Mouse (Mus musculus) liver, embryonic 16.5 days (tissue): Measurements from ENCODE around the gene Adamts4. TPM values are rescaled to one million over a fixed set of nuclear protein-coding genes. Genes with fewer than 3 reads are reported as not detected.
A peak's percentile ranks its signal among the peaks of the same experiment; 100 is the strongest.

Experiments
- ATAC-seq: fragments of 200-750 bp; cut with Nextera tagmentation; 2 replicates; pipeline ENCODE4 v1.8.0; 2017; ENCODE audit warnings: low read depth, mild to moderate bottlenecking, moderate number of reproducible peaks, moderate library complexity
- H3K27ac ChIP-seq: fragments of 300-500 bp; sonication (generic); 2 replicates; pipeline ENCODE4 v1.5.1; 2014; ENCODE audit warnings: mild to moderate bottlenecking, low read length
- H3K27me3 ChIP-seq: fragments of 300-500 bp; sonication (generic); 2 replicates; pipeline ENCODE4 v1.6.1; 2014; ENCODE audit warnings: low read depth, low read length, mixed read lengths; ENCODE audit not compliant: control insufficient read depth, insufficient read depth
- H3K36me3 ChIP-seq: fragments of 300-500 bp; sonication (generic); 2 replicates; pipeline ENCODE4 v1.6.1; 2014; ENCODE audit warnings: mild to moderate bottlenecking; ENCODE audit not compliant: control insufficient read depth, insufficient read depth
- H3K4me1 ChIP-seq: fragments of 300-500 bp; sonication (generic); 2 replicates; pipeline ENCODE4 v1.6.1; 2014; ENCODE audit warnings: low read depth, low read length, mixed read lengths; ENCODE audit not compliant: control insufficient read depth
- H3K4me2 ChIP-seq: fragments of 300-500 bp; sonication (generic); 2 replicates; pipeline ENCODE4 v1.6.1; 2014; ENCODE audit warnings: low read depth, low read length, mixed read lengths
- H3K4me3 ChIP-seq: fragments of 300-500 bp; sonication (generic); 2 replicates; pipeline ENCODE4 v1.5.1; 2014; ENCODE audit warnings: low read depth, mild to moderate bottlenecking, low read length
- H3K9ac ChIP-seq: fragments of 300-500 bp; sonication (generic); 2 replicates; pipeline ENCODE4 v1.6.1; 2014; ENCODE audit warnings: low read depth, low read length
- H3K9me3 ChIP-seq: fragments of 300-500 bp; sonication (generic); replicated peaks from 2 replicates; pipeline ENCODE4 v1.6.1; 2016; ENCODE audit warnings: low read length; ENCODE audit not compliant: control insufficient read depth
- WGBS: fragments of 180-500 bp; shearing (Covaris S2); extraction: QIAGEN DNeasy Blood & Tissue Kit; methylation state at CpG from one replicate; pipeline ENCODE4 v1.1.7; 2014; ENCODE audit not compliant: insufficient replicate concordance; 5-methylcytosine and 5-hydroxymethylcytosine counted together
- polyA plus RNA-seq: library from polyadenylated mRNA; unstranded; fragments of >200 nt; fragmentation: Nextera tagmentation; extraction: Ambion mirVana; gene quantifications from 2 replicates; pipeline ENCODE4 v1.2.1, GENCODE M21; 2015

Adamts4 gene
- 0.48 and 0.64 TPM in 2 replicates for polyA plus RNA-seq

GRCm38 (mm10) chr1:171249913-171250600 is at the start of gene Adamts4:
Gene Adamts4, plus strand, starts transcription at chr1:171250421.
- Histone ChIP-seq H3K4me1 (peaks cover 20% of the 10 kb centered on the region), H3K4me3 (peak within 1 kb of the TSS; percentile 11), H3K9ac (no peak within 1 kb of the TSS), H3K9me3 (no peaks in the 10 kb centered on the region), H3K27me3 (peaks cover 31% of the 10 kb centered on the region), H3K36me3 (no peaks in the 10 kb centered on the region), H3K27ac (no peak within 1 kb of the TSS), H3K4me2 (peak within 1 kb of the TSS; percentile 2)
- ATAC-seq, result no peak
- 19% methylated on average over 5 of the region's 5 CpGs for WGBS

DNA sequence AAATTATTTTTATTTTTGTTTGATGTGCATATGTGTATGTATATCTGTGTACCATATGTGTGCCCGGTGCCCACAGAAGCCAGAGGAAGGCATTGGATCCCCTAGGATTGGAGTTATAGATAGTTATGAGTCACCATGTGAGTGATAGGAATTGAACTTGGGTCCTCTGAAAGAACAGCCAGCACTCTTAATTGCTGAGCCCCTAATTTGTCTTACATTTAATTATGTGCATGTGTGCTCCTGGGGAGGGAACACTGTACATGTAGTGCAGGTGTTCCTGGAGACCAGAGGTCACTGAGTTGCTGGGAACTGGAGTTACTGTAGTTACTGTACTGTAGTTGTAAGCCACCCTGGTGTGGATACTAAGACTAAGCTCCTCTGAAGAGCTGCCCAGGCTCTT is 49.5 kb upstream of the Adamts4 start:
- H3K4me2 ChIP-seq, result no peak overlapping the region
- no peaks in the 10 kb centered on the region for H3K9me3 ChIP-seq
- H3K36me3 ChIP-seq, result no peaks in the 10 kb centered on the region
- H3K4me3 ChIP-seq, result no peak overlapping the region
- no peak for ATAC-seq
- no peak overlapping the region for H3K9ac ChIP-seq
- no peaks in the 10 kb centered on the region; the same call in 1 of the 2 replicates for H3K4me1 ChIP-seq
- no peak overlapping the region for H3K27ac ChIP-seq
- H3K27me3 ChIP-seq, result peaks cover 16% of the 10 kb centered on the region
- WGBS, result 68% methylated on average over 1 of the region's 1 CpGs

GRCm38 (mm10) chr1:171203471-171204248 is 46.6 kb upstream of the Adamts4 start:
- H3K4me1 ChIP-seq, result no peaks in the 10 kb centered on the region; the same call in 1 of the 2 replicates
- H3K27ac ChIP-seq, result peak overlapping the region; percentile 74
- H3K4me2 ChIP-seq, result peak overlapping the region; percentile 27; the same call in 1 of the 2 replicates
- no peaks in the 10 kb centered on the region for H3K9me3 ChIP-seq
- H3K4me3 ChIP-seq, result no peak overlapping the region
- 43% methylated on average over 10 of the region's 11 CpGs for WGBS
- ATAC-seq, result peak; percentile 43; the same call in 1 of the 2 replicates
- H3K27me3 ChIP-seq, result no peaks in the 10 kb centered on the region
- H3K9ac ChIP-seq, result no peak overlapping the region
- H3K36me3 ChIP-seq, result no peaks in the 10 kb centered on the region

GRCm38 (mm10) chr1:171204249-171204644 is 46.0 kb upstream of the Adamts4 start:
- H3K9me3 ChIP-seq, result no peaks in the 10 kb centered on the region
- H3K27me3 ChIP-seq, result no peaks in the 10 kb centered on the region
- WGBS, result 64% methylated on average over 7 of the region's 7 CpGs
- 0 out of 2 replicates have a peak overlapping the region, but pooled peaks have one; percentile 27 for H3K4me2 ChIP-seq
- H3K36me3 ChIP-seq, result no peaks in the 10 kb centered on the region
- H3K4me3 ChIP-seq, result no peak overlapping the region
- H3K9ac ChIP-seq, result no peak overlapping the region
- ATAC-seq, result peak; percentile 94
- peak overlapping the region; percentile 74; the same call in 1 of the 2 replicates for H3K27ac ChIP-seq
- H3K4me1 ChIP-seq, result no peaks in the 10 kb centered on the region; the same call in 1 of the 2 replicates

- Histone ChIP-seq H3K27ac (no peak overlapping the region), H3K4me3 (no peak overlapping the region), H3K36me3 (no peaks in the 10 kb centered on the region), H3K9ac (no peak overlapping the region), H3K4me1 (no peaks in the 10 kb centered on the region; the same call in none of the 2 replicates), H3K4me2 (no peak overlapping the region), H3K27me3 (no peaks in the 10 kb centered on the region), H3K9me3 (no peaks in the 10 kb centered on the region)
- 52% methylated on average over 6 of the region's 6 CpGs for WGBS
- ATAC-seq, result no peak
These were observed 44.3 kb upstream of the Adamts4 start for GRCm38 (mm10) chr1:171205704-171206493.

DNA sequence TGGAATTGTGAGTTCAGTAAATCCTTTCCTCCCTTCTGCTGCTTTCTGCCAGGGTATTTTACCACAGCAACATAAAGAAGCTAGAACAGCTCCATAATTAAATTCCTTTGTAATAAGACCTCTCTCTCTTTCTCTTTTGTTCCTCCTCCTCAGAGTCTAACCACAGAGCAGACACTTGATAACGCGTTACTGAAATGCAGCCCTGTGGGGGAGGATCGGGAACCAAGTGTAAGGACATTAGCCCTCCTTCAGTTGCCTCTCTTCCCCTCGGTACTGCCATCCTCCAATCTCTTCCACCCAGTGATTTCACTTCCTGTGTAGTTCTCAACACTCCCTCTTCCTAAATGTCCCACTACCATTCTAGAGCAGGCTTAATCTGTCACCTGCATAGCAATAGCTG is 40.8 kb upstream of the Adamts4 start:
- Histone ChIP-seq H3K4me1 (no peaks in the 10 kb centered on the region; the same call in none of the 2 replicates), H3K9me3 (no peaks in the 10 kb centered on the region), H3K27ac (no peak overlapping the region), H3K36me3 (no peaks in the 10 kb centered on the region), H3K4me2 (no peak overlapping the region), H3K27me3 (no peaks in the 10 kb centered on the region), H3K9ac (no peak overlapping the region), H3K4me3 (no peak overlapping the region)
- 8% methylated on average over 4 of the region's 4 CpGs for WGBS
- ATAC-seq, result no peak

DNA sequence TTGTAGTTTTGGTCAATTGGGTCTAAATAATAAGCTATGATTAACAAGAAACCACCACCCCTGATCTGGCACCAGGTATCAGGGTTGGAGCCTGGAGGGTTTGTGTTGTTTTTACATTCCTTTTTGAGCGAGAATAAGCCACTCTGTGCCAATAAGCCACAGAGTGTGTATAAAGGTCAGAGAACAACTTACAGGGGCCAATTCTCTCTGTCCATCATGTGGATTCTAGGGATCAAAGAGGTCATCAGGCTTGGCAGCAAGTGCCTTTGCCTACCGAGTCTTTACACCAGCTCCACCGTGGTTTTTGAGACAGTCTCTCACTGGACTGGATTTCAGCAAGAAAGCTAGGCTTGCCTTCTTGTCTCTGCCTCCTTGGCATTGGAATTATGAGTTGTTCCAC is 37.4 kb upstream of the Adamts4 start:
- H3K27ac ChIP-seq, result peak overlapping the region; percentile 48; the same call in 1 of the 2 replicates
- ATAC-seq, result peak; percentile 64
- 40% methylated on average over 3 of the region's 3 CpGs for WGBS
- H3K9me3 ChIP-seq, result no peaks in the 10 kb centered on the region
- H3K27me3 ChIP-seq, result no peaks in the 10 kb centered on the region
- no peak overlapping the region for H3K9ac ChIP-seq
- H3K36me3 ChIP-seq, result no peaks in the 10 kb centered on the region
- H3K4me3 ChIP-seq, result no peak overlapping the region
- no peaks in the 10 kb centered on the region; the same call in 1 of the 2 replicates for H3K4me1 ChIP-seq
- no peak overlapping the region for H3K4me2 ChIP-seq

GRCm38 (mm10) chr1:171213801-171214496 is 36.3 kb upstream of the Adamts4 start, which contains the start of gene Nr1i3:
Gene Nr1i3, plus strand, starts transcription at chr1:171213970.
- no peak within 1 kb of the TSS for H3K4me3 ChIP-seq
- H3K27me3 ChIP-seq, result no peaks in the 10 kb centered on the region
- no peaks in the 10 kb centered on the region for H3K36me3 ChIP-seq
- no peaks in the 10 kb centered on the region for H3K9me3 ChIP-seq
- H3K4me1 ChIP-seq, result no peaks in the 10 kb centered on the region; the same call in 1 of the 2 replicates
- H3K4me2 ChIP-seq, result no peak within 1 kb of the TSS
- 0 out of 2 replicates have a peak within 1 kb of the TSS, but pooled peaks have one; percentile 48 for H3K27ac ChIP-seq
- WGBS, result 63% methylated on average over 10 of the region's 10 CpGs
- no peak within 1 kb of the TSS for H3K9ac ChIP-seq
- ATAC-seq, result peak; percentile 68
